Mouse (Mus musculus) duodenum, adult 2 months (tissue): Measurements from ENCODE around the gene Csf2ra. TPM values are rescaled to one million over a fixed set of nuclear protein-coding genes. Genes with fewer than 3 reads are reported as not detected.

Source experiments
- polyA plus RNA-seq: library from polyadenylated mRNA; depleted of rRNA; stranded (reverse); fragments of >200 nt; gene quantifications from 2 replicates; pipeline ENCODE4 v1.2.3, GENCODE M21; 2012; ENCODE audit warnings: low replicate concordance; rRNA removed

The Csf2ra gene
- polyA plus RNA-seq = 125 and 128 TPM in 2 replicates

GRCm38 (mm10) chr19:61227941-61228701, at the start of gene Csf2ra:
TSS of gene Csf2ra (minus strand) at chr19:61228429.

GRCm38 (mm10) chr19:61183590-61183989, 44.6 kb downstream of the Csf2ra start, which contains the start of gene Gm6020:
TSS of gene Gm6020 (plus strand) at chr19:61183890.

DNA sequence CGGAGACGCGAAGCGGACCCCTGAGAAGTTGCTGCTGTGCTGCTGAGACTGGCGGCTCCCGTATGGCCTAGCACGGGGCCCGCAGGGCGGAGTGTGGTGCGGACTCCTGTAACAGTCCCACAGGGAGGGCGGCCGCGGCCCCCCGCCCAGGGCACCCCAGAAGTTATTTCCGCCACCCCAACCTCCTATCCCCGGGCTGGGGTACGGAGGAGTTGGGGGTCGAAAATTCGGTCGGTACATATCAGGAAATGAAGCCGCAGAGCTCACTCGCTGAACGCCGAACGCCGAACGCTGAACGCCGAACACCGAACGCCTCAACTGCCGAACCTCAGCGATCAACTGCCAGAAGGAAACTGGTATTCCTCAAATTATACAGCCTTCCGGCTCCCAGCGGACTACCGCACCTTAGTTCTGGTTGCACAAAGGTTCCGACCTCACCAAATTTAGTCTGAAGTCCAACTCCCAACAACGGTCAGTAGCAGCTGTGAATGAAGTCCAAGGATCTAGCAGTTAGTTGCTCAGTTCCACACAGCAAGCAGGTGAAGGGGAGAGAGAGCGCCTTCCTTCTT, 52.4 kb downstream of the Csf2ra start, which contains the start of gene Gm7102:
Gm7102 (minus strand) TSS at position 554 of the 569 bp plus-strand sequence.

Other genes with a start within 250 kb of the Csf2ra start
- gene Zfp950, start 87.6 kb downstream of the Csf2ra start, polyA plus RNA-seq = 0.95 and 0.97 TPM in 2 replicates
- gene Gm7102, start 52.1 kb downstream of the Csf2ra start, polyA plus RNA-seq = not detected in 2 replicates
- gene Gm6020, start 44.5 kb downstream of the Csf2ra start, polyA plus RNA-seq = not detected in 2 replicates
- gene Gm21060, start 68.6 kb upstream of the Csf2ra start, polyA plus RNA-seq = not detected in 2 replicates